Mouse (Mus musculus): ENCODE results near the gene Stat5a. TPM values are rescaled to one million over a fixed set of nuclear protein-coding genes. Genes with fewer than 3 reads are reported as not detected.

Stat5a gene
- total and polyA plus RNA-seq, 3 experiments, result 17.5 to 23.6 (median 23.0) TPM

DNA sequence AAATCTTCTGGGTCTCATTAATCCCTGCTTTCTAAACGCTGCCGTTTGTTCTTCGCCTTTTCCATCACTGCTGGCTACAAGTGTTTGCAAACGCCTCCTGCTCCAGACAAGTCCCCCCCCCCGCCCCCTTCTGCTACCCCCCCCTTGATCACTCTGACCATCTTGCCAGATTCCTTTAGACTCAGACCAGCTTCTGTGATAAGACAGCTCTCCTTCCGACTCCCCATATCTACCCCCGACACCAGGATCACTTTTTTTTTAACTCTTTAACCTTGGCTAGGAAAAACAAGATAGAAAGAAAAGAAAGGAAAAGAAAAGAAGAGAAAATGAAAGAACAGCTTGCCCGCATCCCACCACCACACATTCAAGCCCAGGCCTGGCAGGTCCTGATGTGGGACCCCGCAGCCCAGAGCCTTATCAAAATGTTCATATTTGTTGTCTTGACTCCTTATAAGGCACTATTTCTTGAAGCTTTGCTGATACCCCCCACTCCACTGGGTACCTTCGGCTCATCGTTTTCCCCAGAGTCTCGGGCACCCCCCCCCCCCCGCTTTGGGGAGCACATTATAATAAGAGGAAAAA is 9.6 kb upstream of the Stat5a start:
- in situ Hi-C loops (cut with MboI; ENCODE audit: low pct_ligation_motif_present, low pct_unique_long_range_greater_than_20kb, low sequenced_read_pairs) (no loop called here), dilution Hi-C loops (cut with MboI; ENCODE audit: extremely low pct_ligation_motif_present, extremely low pct_unique_long_range_greater_than_20kb, low sequenced_read_pairs) (no loop called here)
- H3K79me2 ChIP-seq (replicated peaks; ENCODE audit: control insufficient read depth, extremely low read depth, insufficient read depth, poor library complexity, severe bottlenecking), result peaks cover 21% of the 10 kb centered on the region
- DNase-seq (ENCODE audit: extremely low read depth), result no peak
- TF ChIP-seq MXI1 (IDR thresholded peaks at IDR 0.05; ENCODE audit: low read depth, low read length) (no peak), TBP (conservative IDR thresholded peaks at IDR 0.05; ENCODE audit: low read depth, low read length) (no peak), ZMIZ1 (IDR thresholded peaks at IDR 0.05; ENCODE audit: low read depth, low read length) (no peak), TCF12 (IDR thresholded peaks at IDR 0.05; ENCODE audit: low read depth, low read length) (no peak), MAZ (IDR thresholded peaks at IDR 0.05; ENCODE audit: low read depth, low read length) (no peak), PAX5 (IDR thresholded peaks at IDR 0.05; ENCODE audit: low read length) (no peak), IRF4 (IDR thresholded peaks at IDR 0.05; ENCODE audit: low read depth, low read length) (no peak), ELF1 (IDR thresholded peaks at IDR 0.05; ENCODE audit: low read depth, low read length) (no peak), MAFK (IDR thresholded peaks at IDR 0.05; ENCODE audit: insufficient replicate concordance, low read length) (no peak), JUN (IDR thresholded peaks at IDR 0.05; ENCODE audit: insufficient read depth, low read depth, low read length) (no peak)
- H3K4me3 ChIP-seq (replicated peaks in 1 of 3; ENCODE audit: low read depth in 2 of 3, low read length in 2 of 3, poor library complexity in 1 of 3), result peak overlapping the region; percentile 58 to 84 (median 79)
- peaks cover 41% of the 10 kb centered on the region for H3K27me3 ChIP-seq (replicated peaks)
- peaks cover 0 to 5% of the 10 kb centered on the region in 2 experiments for H3K36me3 ChIP-seq (replicated peaks in 1 of 2; ENCODE audit: control insufficient read depth in 1 of 2, insufficient read depth in 1 of 2, low read length in 1 of 2)
- peaks cover 5 to 33% of the 10 kb centered on the region in 2 experiments for H3K4me1 ChIP-seq (ENCODE audit: control insufficient read depth in 1 of 2, insufficient read depth in 2 of 2)
- H3K4me2 ChIP-seq (ENCODE audit: insufficient read depth, low read depth, poor library complexity, severe bottlenecking), result peak overlapping the region; percentile 97
- H3K9ac ChIP-seq (ENCODE audit: insufficient read depth, low read depth), result peak overlapping the region; percentile 88
- H3K27ac ChIP-seq (ENCODE audit: insufficient read depth, low read depth), result no peak overlapping the region
- no peaks in the 10 kb centered on the region for H3K9me3 ChIP-seq (replicated peaks; ENCODE audit: low read length)

- no peak within 1 kb of the TSS; the same call in 1 of the 2 replicates for H3K27ac ChIP-seq (ENCODE audit: insufficient read depth, low read depth)
- H3K9me3 ChIP-seq (replicated peaks; ENCODE audit: low read length), result no peaks in the 10 kb centered on the region
- in situ Hi-C loops (cut with MboI; ENCODE audit: low pct_ligation_motif_present, low pct_unique_long_range_greater_than_20kb, low sequenced_read_pairs) (no loop called here), dilution Hi-C loops (cut with MboI; ENCODE audit: extremely low pct_ligation_motif_present, extremely low pct_unique_long_range_greater_than_20kb, low sequenced_read_pairs) (no loop called here)
- H3K4me1 ChIP-seq (ENCODE audit: control insufficient read depth in 1 of 2, insufficient read depth in 2 of 2), result peaks cover 5 to 29% of the 10 kb centered on the region in 2 experiments
- peak within 1 kb of the TSS; percentile 97 for H3K4me2 ChIP-seq (ENCODE audit: insufficient read depth, low read depth, poor library complexity, severe bottlenecking)
- peak; percentile 59 for DNase-seq (ENCODE audit: extremely low read depth)
- H3K27me3 ChIP-seq (replicated peaks), result peaks cover 47% of the 10 kb centered on the region
- H3K4me3 ChIP-seq (replicated peaks in 1 of 3; ENCODE audit: low read depth in 2 of 3, low read length in 2 of 3, poor library complexity in 1 of 3), result peak within 1 kb of the TSS; percentile 58 to 84 (median 79)
- TF ChIP-seq IRF4 (IDR thresholded peaks at IDR 0.05; ENCODE audit: low read depth, low read length) (peak; percentile 30; the same call in 1 of the 2 replicates), POLR2A (IDR thresholded peaks at IDR 0.05; ENCODE audit: low read depth, low read length) (peak; percentile 72), ZMIZ1 (IDR thresholded peaks at IDR 0.05; ENCODE audit: low read depth, low read length) (0 out of 2 replicates have a peak, but pooled peaks have one; percentile 31), MXI1 (IDR thresholded peaks at IDR 0.05; ENCODE audit: low read depth, low read length) (peak; percentile 48), NELFE (IDR thresholded peaks at IDR 0.05; ENCODE audit: low read depth, low read length) (peak; percentile 44; the same call in 1 of the 2 replicates), CHD2 (IDR thresholded peaks at IDR 0.05; ENCODE audit: low read length) (no peak), NRF1 (IDR thresholded peaks at IDR 0.05; ENCODE audit: low read depth, low read length) (peak; percentile 45; the same call in 1 of the 2 replicates), CTCF (conservative IDR thresholded peaks at IDR 0.05 in 1 of 2, IDR thresholded peaks at IDR 0.05 in 1 of 2; ENCODE audit: low read depth in 2 of 2, low read length in 2 of 2) (0 out of 4 replicates have a peak, but pooled peaks of 1 of the 2 experiments have one; percentile 6), TBP (conservative IDR thresholded peaks at IDR 0.05; ENCODE audit: low read depth, low read length) (no peak), ELF1 (IDR thresholded peaks at IDR 0.05; ENCODE audit: low read depth, low read length) (peak; percentile 88), BHLHE40 (IDR thresholded peaks at IDR 0.05; ENCODE audit: low read depth, low read length) (peak; percentile 80), SIN3A (IDR thresholded peaks at IDR 0.05; ENCODE audit: low read length) (no peak; the same call in 1 of the 2 replicates), MEF2A (IDR thresholded peaks at IDR 0.05; ENCODE audit: borderline replicate concordance, low read depth, low read length) (peak; percentile 11; the same call in 1 of the 2 replicates), TCF12 (IDR thresholded peaks at IDR 0.05; ENCODE audit: low read depth, low read length) (0 out of 2 replicates have a peak, but pooled peaks have one; percentile 6)
- peak within 1 kb of the TSS; percentile 88 for H3K9ac ChIP-seq (ENCODE audit: insufficient read depth, low read depth)
- H3K79me2 ChIP-seq (replicated peaks; ENCODE audit: control insufficient read depth, extremely low read depth, insufficient read depth, poor library complexity, severe bottlenecking), result peaks cover 21% of the 10 kb centered on the region
- H3K36me3 ChIP-seq (replicated peaks in 1 of 2; ENCODE audit: control insufficient read depth in 1 of 2, insufficient read depth in 1 of 2, low read length in 1 of 2), result peaks cover 0 to 5% of the 10 kb centered on the region in 2 experiments
Observed at GRCm38 (mm10) chr11:100850038-100850777, 8.9 kb upstream of the Stat5a start, which contains the start of gene Stat5b. Stat5b (minus strand) TSS chr11:100850724.
